ENCODE assay signal across 26 mouse cellular contexts in the genomic region with DNA sequence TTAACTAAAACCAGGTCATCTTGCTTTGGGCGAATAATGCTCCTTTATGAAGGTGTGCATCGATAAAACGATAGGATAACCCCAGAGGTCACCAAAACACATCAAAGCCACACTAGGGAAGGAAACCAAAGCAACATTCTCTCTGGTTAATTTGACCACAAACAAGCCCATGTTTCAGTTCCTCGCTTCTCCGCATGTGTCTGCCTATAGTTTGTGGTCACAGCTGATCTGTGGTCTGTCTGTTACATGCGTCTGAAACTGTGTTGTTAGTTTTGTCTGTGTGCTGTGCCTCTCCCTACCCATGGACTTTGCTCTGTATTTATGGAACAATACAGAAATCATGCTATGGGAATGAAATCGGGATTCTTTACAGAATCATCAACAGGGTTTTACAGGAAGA.
DNase-seq lines count a peak whose midpoint lies in the region; ATAC-seq lines count a peak whose summit lies in the region.
"Had no signal": no experiment of that assay in that cellular context is flagged by ENCODE, and none has a peak within 500 bp of the region (broad histone marks: within the 10 kb centered on the region; RNA-seq: fewer than 3 reads in every experiment).

No protein-coding gene starts in this region.

- no peaks in the 10 kb centered on the region for H3K36me3 ChIP-seq in intestine, embryonic 16.5 days (ENCODE audit: control insufficient read depth, insufficient read depth, low read length)
- no peaks in the 10 kb centered on the region for H3K36me3 ChIP-seq in midbrain, embryonic 14.5 days (ENCODE audit: control insufficient read depth, insufficient read depth, low read length)
- H3K36me3 ChIP-seq: forebrain, embryonic 10.5 days; heart, embryonic 12.5 days; heart, embryonic 15.5 days had no signal

- H3K27me3 ChIP-seq in intestine, embryonic 16.5 days (replicated peaks; ENCODE audit: control insufficient read depth, insufficient read depth, low read length): no peaks in the 10 kb centered on the region
- H3K27me3 ChIP-seq in midbrain, embryonic 14.5 days (ENCODE audit: control insufficient read depth, insufficient read depth, low read length): no peaks in the 10 kb centered on the region
- H3K27me3 ChIP-seq: heart, embryonic 12.5 days; heart, embryonic 15.5 days had no signal

- H3K9ac ChIP-seq in intestine, embryonic 16.5 days (ENCODE audit: low read depth, low read length): no peak overlapping the region
- H3K9ac ChIP-seq in midbrain, embryonic 14.5 days (replicated peaks; ENCODE audit: low read length): no peak overlapping the region
- H3K9ac ChIP-seq: forebrain, postnatal 0 days; heart, embryonic 12.5 days; heart, embryonic 15.5 days; hindbrain, embryonic 14.5 days had no signal

- H3K9me3 ChIP-seq in intestine, embryonic 16.5 days (ENCODE audit: control insufficient read depth, low read length): no peaks in the 10 kb centered on the region
- no peaks in the 10 kb centered on the region for H3K9me3 ChIP-seq in midbrain, embryonic 14.5 days (ENCODE audit: control insufficient read depth, low read length)
- H3K9me3 ChIP-seq: forebrain, embryonic 10.5 days; heart, embryonic 12.5 days; heart, embryonic 15.5 days had no signal

- peak; percentile 7 for DNase-seq in 416B (ENCODE audit: low read depth)
- no peak for DNase-seq in cerebellum, adult 11-12 months
- DNase-seq in urinary bladder, postnatal 10 days (ENCODE audit: low spot score): no peak
- DNase-seq in midbrain, embryonic 14.5 days: no peak
- DNase-seq in right cerebral cortex, adult 18-20 months: no peak
- DNase-seq: adrenal gland, postnatal 14 days; cerebellum, adult 11 months; cerebellum, postnatal 10 days; cerebellum, postnatal 36 days; forebrain, postnatal 0 days; gastrocnemius, adult 2 months; gastrocnemius, postnatal 14 days; heart, adult 18-20 months; heart, postnatal 10 days; heart, postnatal 4 days had no signal

- WGBS in intestine, embryonic 16.5 days: 77% methylated on average over 7 of the region's 7 CpGs
- 89% methylated on average over 7 of the region's 7 CpGs for WGBS in midbrain, embryonic 14.5 days

- no peak overlapping the region for H3K4me2 ChIP-seq in intestine, embryonic 16.5 days (ENCODE audit: low read depth, low read length)
- H3K4me2 ChIP-seq in midbrain, embryonic 14.5 days (ENCODE audit: low read length): no peak overlapping the region
- H3K4me2 ChIP-seq: heart, embryonic 12.5 days; heart, embryonic 15.5 days; hindbrain, embryonic 14.5 days had no signal

- H3K27ac ChIP-seq in intestine, embryonic 16.5 days (ENCODE audit: low read length): 0 out of 2 replicates have a peak overlapping the region, but pooled peaks have one; percentile 2
- no peak overlapping the region for H3K27ac ChIP-seq in midbrain, embryonic 14.5 days (replicated peaks; ENCODE audit: low read depth, low read length)
- H3K27ac ChIP-seq: forebrain, embryonic 10.5 days; gastrocnemius, adult 2 months; heart, embryonic 15.5 days; hindbrain, embryonic 14.5 days; hindbrain, postnatal 0 days had no signal

- peaks cover 12% of the 10 kb centered on the region for H3K4me1 ChIP-seq in intestine, embryonic 16.5 days (ENCODE audit: control insufficient read depth, insufficient read depth, low read length)
- H3K4me1 ChIP-seq in midbrain, embryonic 14.5 days (ENCODE audit: control insufficient read depth, insufficient read depth, low read length): 0 out of 2 replicates have a peak, but pooled peaks cover 3% of the 10 kb centered on the region

- ATAC-seq in common myeloid progenitor, adult 5-6 weeks (replicated peaks; ENCODE audit: low read depth, poor library complexity, severe bottlenecking): peak; percentile 67
- no peak for ATAC-seq in intestine, embryonic 16.5 days
- peak; percentile 75 for ATAC-seq in megakaryocyte, adult 5-6 weeks (ENCODE audit: poor library complexity, severe bottlenecking)
- no peak for ATAC-seq in midbrain, embryonic 14.5 days (ENCODE audit: low FRiP score, low TSS enrichment)
- ATAC-seq: CD4-positive, CD25-positive, alpha-beta regulatory T cell, adult 4 months; forebrain, embryonic 14.5 days; forebrain, postnatal 0 days; hindbrain, postnatal 0 days; inflammation-experienced regulatory T-cells, adult 6 months had no signal

- no peak overlapping the region for H3K4me3 ChIP-seq in intestine, embryonic 16.5 days (ENCODE audit: low read length)
- H3K4me3 ChIP-seq in midbrain, embryonic 14.5 days (replicated peaks; ENCODE audit: low read depth, low read length): no peak overlapping the region
- H3K4me3 ChIP-seq: forebrain, embryonic 10.5 days; gastrocnemius, adult 2 months; heart, embryonic 12.5 days; heart, embryonic 15.5 days had no signal

Comparison
In these comparisons a context has a peak if more than half of its experiments do, and no peak if none do; other contexts are left out.
1. ATAC-seq: peak in common myeloid progenitor, adult 5-6 weeks (single experiment) and megakaryocyte, adult 5-6 weeks (single experiment); none in intestine, embryonic 16.5 days (single experiment) and midbrain, embryonic 14.5 days (single experiment).